Mouse (Mus musculus) testis, adult 2 months (tissue): ENCODE data around the gene Unc5cl.

Experiments
- CTCF ChIP-seq: fragments of 200-500 bp; IDR thresholded peaks from 2 replicates; pipeline ENCODE4 v1.5.1; 2012; ENCODE audit warnings: low read depth, mild to moderate bottlenecking, inconsistent platforms, low read length, moderate library complexity; ENCODE audit not compliant: control insufficient read depth, insufficient read depth, insufficient replicate concordance
- POLR2A ChIP-seq: fragments of 200-500 bp; IDR thresholded peaks from 2 replicates; pipeline ENCODE4 v1.6.1; 2012; ENCODE audit warnings: low read depth, mild to moderate bottlenecking, inconsistent platforms, low read length, moderate library complexity; ENCODE audit not compliant: control insufficient read depth

DNA sequence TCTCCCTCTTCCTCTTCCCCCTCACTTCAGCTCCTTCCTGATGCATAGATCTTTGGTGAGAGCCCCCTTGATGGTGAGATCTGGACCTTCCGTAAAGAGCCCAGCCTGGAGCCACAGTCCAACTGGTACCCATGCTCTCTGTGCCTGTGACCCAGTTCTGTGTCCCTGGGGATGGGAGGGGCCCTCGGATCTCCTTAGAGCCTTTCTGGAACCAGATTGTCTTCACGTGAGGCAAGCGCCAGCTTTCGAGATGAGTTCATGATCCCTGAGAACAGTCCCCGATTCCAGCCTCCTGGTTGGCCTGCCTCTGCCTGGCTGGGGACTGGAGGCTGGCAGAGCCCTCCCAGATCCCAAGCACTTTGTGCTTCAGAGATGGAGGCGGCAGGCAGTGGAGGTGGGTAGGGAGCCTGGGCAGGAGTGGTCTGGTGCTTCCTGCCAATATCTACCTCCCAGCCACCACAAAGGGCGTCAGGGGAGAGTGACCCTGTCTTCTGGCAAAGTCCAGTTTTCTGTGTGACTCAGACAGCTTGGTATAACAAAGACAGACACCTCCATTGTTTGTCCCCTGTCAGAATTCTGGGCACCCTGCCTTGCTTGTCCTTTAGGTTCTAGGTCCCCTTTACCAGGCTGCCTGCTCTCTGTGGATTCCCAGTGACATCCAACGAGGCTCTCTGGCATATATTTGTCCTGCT lies 2.8 kb upstream of the Unc5cl start:
- no peak for TF ChIP-seq CTCF
- TF ChIP-seq POLR2A: no peak
